Mouse (Mus musculus) small intestine, adult 2 months (tissue): ENCODE data around the gene Slc35b2. TPM values are rescaled to one million over a fixed set of nuclear protein-coding genes. Genes with fewer than 3 reads are reported as not detected.

ENCODE experiments used
- H3K27ac ChIP-seq: fragments of 200-500 bp; 2 replicates; pipeline ENCODE4 v1.5.1; 2012; ENCODE audit warnings: low read depth, low read length, control low read depth, inconsistent platforms; ENCODE audit not compliant: insufficient read depth
- H3K27me3 ChIP-seq: fragments of 200-500 bp; 2 replicates; pipeline ENCODE4 v1.6.1; 2012; ENCODE audit warnings: mild to moderate bottlenecking, moderate library complexity, low read length, inconsistent platforms; ENCODE audit not compliant: control insufficient read depth, insufficient read depth
- H3K36me3 ChIP-seq: fragments of 200-500 bp; 2 replicates; pipeline ENCODE4 v1.6.1; 2012; ENCODE audit warnings: mild to moderate bottlenecking, low read length, control low read depth, inconsistent platforms; ENCODE audit not compliant: control insufficient read depth, insufficient read depth
- H3K4me1 ChIP-seq: fragments of 200-500 bp; 2 replicates; pipeline ENCODE4 v1.6.1; 2012; ENCODE audit warnings: low read length, inconsistent platforms, mixed read lengths; ENCODE audit not compliant: control insufficient read depth, insufficient read depth, insufficient read length
- H3K4me3 ChIP-seq: fragments of 200-500 bp; 2 replicates; pipeline ENCODE4 v1.5.1; 2012; ENCODE audit warnings: low read depth, mild to moderate bottlenecking, control low read depth, inconsistent platforms, low read length, moderate library complexity
- CTCF ChIP-seq: fragments of 200-500 bp; IDR thresholded peaks from 2 replicates; pipeline ENCODE4 v1.5.1; 2012; ENCODE audit warnings: low read depth, mild to moderate bottlenecking, control low read depth, inconsistent platforms, low read length, moderate library complexity, mixed read lengths; ENCODE audit not compliant: insufficient replicate concordance, insufficient read length; ENCODE audit errors: extremely low read depth
- POLR2A ChIP-seq: fragments of 200-500 bp; IDR thresholded peaks from 2 replicates; pipeline ENCODE4 v1.6.1; 2012; ENCODE audit warnings: low read depth, mild to moderate bottlenecking, control low read depth, inconsistent platforms, low read length, moderate library complexity
- WGBS: fragments of 180-500 bp; shearing (Covaris S2); methylation state at CpG from one replicate; pipeline ENCODE4 v1.1.7; 2018; 5-methylcytosine and 5-hydroxymethylcytosine counted together
- polyA plus RNA-seq: library from polyadenylated mRNA; depleted of rRNA; stranded (reverse); fragments of >200 nt; gene quantifications from 2 replicates; pipeline ENCODE4 v1.2.3, GENCODE M21; 2012

The Slc35b2 gene
- polyA plus RNA-seq, 1 experiment, result 98.2 TPM

- Histone ChIP-seq H3K4me1 (peaks cover 8% of the 10 kb centered on the region), H3K4me3 (no peak overlapping the region), H3K36me3 (no peaks in the 10 kb centered on the region), H3K27me3 (no peaks in the 10 kb centered on the region), H3K27ac (no peak overlapping the region)
- WGBS, result 86% methylated on average over 3 of the region's 3 CpGs
- TF ChIP-seq CTCF (no peak), POLR2A (no peak)
These were observed 39.3 kb downstream of the Slc35b2 start for GRCm38 (mm10) chr17:45602984-45603383.

GRCm38 (mm10) chr17:45606992-45607879, 43.6 kb downstream of the Slc35b2 start:
- Histone ChIP-seq H3K27ac (no peak overlapping the region), H3K4me3 (no peak overlapping the region), H3K4me1 (peaks cover 4% of the 10 kb centered on the region; the same call in 1 of the 2 replicates), H3K36me3 (no peaks in the 10 kb centered on the region), H3K27me3 (no peaks in the 10 kb centered on the region)
- WGBS, result 81% methylated on average over 15 of the region's 15 CpGs
- TF ChIP-seq CTCF, result no peak
- no peak for TF ChIP-seq POLR2A

GRCm38 (mm10) chr17:45608396-45608795, 44.7 kb downstream of the Slc35b2 start:
- TF ChIP-seq CTCF, result no peak
- H3K4me3 ChIP-seq, result no peak overlapping the region
- H3K36me3 ChIP-seq, result no peaks in the 10 kb centered on the region
- H3K27ac ChIP-seq, result no peak overlapping the region
- peaks cover 4% of the 10 kb centered on the region; the same call in 1 of the 2 replicates for H3K4me1 ChIP-seq
- 76% methylated on average over 4 of the region's 4 CpGs for WGBS
- no peaks in the 10 kb centered on the region for H3K27me3 ChIP-seq

- H3K36me3 ChIP-seq, result no peaks in the 10 kb centered on the region
- H3K27me3 ChIP-seq, result no peaks in the 10 kb centered on the region
- WGBS, result 36% methylated on average over 5 of the region's 5 CpGs
- TF ChIP-seq CTCF (no peak), POLR2A (no peak)
- peaks cover 4% of the 10 kb centered on the region; the same call in 1 of the 2 replicates for H3K4me1 ChIP-seq
- H3K4me3 ChIP-seq, result no peak overlapping the region
- H3K27ac ChIP-seq, result no peak overlapping the region
These were observed 46.6 kb downstream of the Slc35b2 start for GRCm38 (mm10) chr17:45610144-45610866.

- Histone ChIP-seq H3K27ac (no peak overlapping the region), H3K4me3 (no peak overlapping the region), H3K4me1 (peaks cover 4% of the 10 kb centered on the region; the same call in 1 of the 2 replicates), H3K27me3 (no peaks in the 10 kb centered on the region), H3K36me3 (no peaks in the 10 kb centered on the region)
- 73% methylated on average over 8 of the region's 8 CpGs for WGBS
- TF ChIP-seq POLR2A (no peak), CTCF (no peak)
These were observed 48.3 kb downstream of the Slc35b2 start for GRCm38 (mm10) chr17:45612008-45612407.

- Histone ChIP-seq H3K27ac (no peak overlapping the region), H3K4me1 (peaks cover 4% of the 10 kb centered on the region; the same call in 1 of the 2 replicates), H3K27me3 (no peaks in the 10 kb centered on the region), H3K36me3 (no peaks in the 10 kb centered on the region), H3K4me3 (no peak overlapping the region)
- WGBS, result 75% methylated on average over 7 of the region's 7 CpGs
- TF ChIP-seq CTCF (no peak), POLR2A (no peak)
These were observed 49.2 kb downstream of the Slc35b2 start for GRCm38 (mm10) chr17:45612921-45613320.
